18 mouse cellular contexts compared by ENCODE assay signal in the genomic region with DNA sequence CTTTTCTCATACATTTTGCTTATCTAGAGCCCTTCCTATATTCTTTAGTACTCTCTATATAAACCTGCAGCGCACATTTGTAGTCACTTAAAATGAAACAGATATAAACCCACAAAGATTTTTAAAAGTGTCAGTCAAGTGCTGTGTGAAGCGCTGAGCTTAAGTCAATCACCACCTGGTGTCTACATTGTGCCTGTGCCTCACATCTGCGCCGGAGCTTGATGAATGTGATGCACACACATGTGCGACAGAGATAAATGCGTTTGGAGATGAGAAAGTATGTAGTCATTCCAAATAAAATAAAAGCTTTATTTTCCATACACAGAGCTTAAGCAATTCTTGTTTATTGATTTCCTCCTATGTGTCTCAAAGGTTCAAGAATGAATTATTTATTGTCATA.
"Had no signal": no experiment of that assay in that cellular context is flagged by ENCODE, and none has a peak within 500 bp of the region (broad histone marks: within the 10 kb centered on the region; RNA-seq: fewer than 3 reads in every experiment).

No protein-coding gene starts in this region.

- H3K36me3 ChIP-seq: liver, embryonic 13.5 days; midbrain, embryonic 13.5 days; neural tube, embryonic 13.5 days had no signal

- H3K27ac ChIP-seq: kidney, postnatal 0 days; layer of hippocampus, adult 2 months; liver, embryonic 13.5 days; midbrain, embryonic 13.5 days; neural tube, embryonic 13.5 days; stomach, postnatal 0 days had no signal

- H3K4me3 ChIP-seq: layer of hippocampus, adult 2 months; liver, embryonic 13.5 days; midbrain, embryonic 13.5 days; myocyte; neural tube, embryonic 13.5 days had no signal

- H3K9ac ChIP-seq: liver, embryonic 13.5 days; midbrain, embryonic 13.5 days; neural tube, embryonic 13.5 days had no signal

- H3K4me2 ChIP-seq: liver, embryonic 13.5 days; midbrain, embryonic 13.5 days; neural tube, embryonic 13.5 days had no signal

- H3K4me1 ChIP-seq: liver, embryonic 13.5 days; midbrain, embryonic 13.5 days; neural tube, embryonic 13.5 days had no signal

- ATAC-seq: midbrain, embryonic 13.5 days had no signal

- H3K9me3 ChIP-seq: liver, embryonic 13.5 days; midbrain, embryonic 13.5 days; neural tube, embryonic 13.5 days had no signal

- DNase-seq: kidney, postnatal 25 days; layer of hippocampus, adult 9-11 months; liver, embryonic 13.5 days; lung, adult 2 months; lung, postnatal 14 days; lung, postnatal 4 days; right cerebral cortex, adult 18-20 months; right cerebral cortex, postnatal 14 days; right cerebral cortex, postnatal 4 days; thymus, adult 2 months; thymus, postnatal 14 days; thymus, postnatal 4 days had no signal

- H3K27me3 ChIP-seq: liver, embryonic 13.5 days; midbrain, embryonic 13.5 days; neural tube, embryonic 13.5 days had no signal
